Mouse (Mus musculus) liver, embryonic 14.5 days (tissue): ENCODE measurements around the gene Rims4.

Experiments
- CTCF ChIP-seq: IDR thresholded peaks from 2 replicates; pipeline ENCODE4 v1.5.1; 2016; ENCODE audit warnings: antibody characterized with exemption, low read depth, control low read depth
- EP300 ChIP-seq: IDR thresholded peaks from 2 replicates; pipeline ENCODE4 v1.6.1; 2016; ENCODE audit warnings: antibody characterized with exemption, low read depth

GRCm38 (mm10) chr2:163880891-163881290 is 37.6 kb downstream of the Rims4 start:
- TF ChIP-seq CTCF = no peak
- TF ChIP-seq EP300 = no peak
